Mouse (Mus musculus) frontal cortex, adult 2 months (tissue): ENCODE measurements around the gene Dpp6. TPM values are rescaled to one million over a fixed set of nuclear protein-coding genes. Genes with fewer than 3 reads are reported as not detected.

Source experiments
- DNase-seq, 2 experiments: peaks; one replicate each; pipeline ENCODE4 v3.0.0; 2022; ENCODE audit warnings: low spot score in 1 of 2; ENCODE audit errors: extremely low spot score in 1 of 2
- polyA plus RNA-seq: library from polyadenylated mRNA; depleted of rRNA; stranded (reverse); fragments of >200 nt; gene quantifications from 2 replicates; pipeline ENCODE4 v1.2.3, GENCODE M21; 2012

Gene Dpp6
- polyA plus RNA-seq, 1 experiment, result 133 TPM

DNA sequence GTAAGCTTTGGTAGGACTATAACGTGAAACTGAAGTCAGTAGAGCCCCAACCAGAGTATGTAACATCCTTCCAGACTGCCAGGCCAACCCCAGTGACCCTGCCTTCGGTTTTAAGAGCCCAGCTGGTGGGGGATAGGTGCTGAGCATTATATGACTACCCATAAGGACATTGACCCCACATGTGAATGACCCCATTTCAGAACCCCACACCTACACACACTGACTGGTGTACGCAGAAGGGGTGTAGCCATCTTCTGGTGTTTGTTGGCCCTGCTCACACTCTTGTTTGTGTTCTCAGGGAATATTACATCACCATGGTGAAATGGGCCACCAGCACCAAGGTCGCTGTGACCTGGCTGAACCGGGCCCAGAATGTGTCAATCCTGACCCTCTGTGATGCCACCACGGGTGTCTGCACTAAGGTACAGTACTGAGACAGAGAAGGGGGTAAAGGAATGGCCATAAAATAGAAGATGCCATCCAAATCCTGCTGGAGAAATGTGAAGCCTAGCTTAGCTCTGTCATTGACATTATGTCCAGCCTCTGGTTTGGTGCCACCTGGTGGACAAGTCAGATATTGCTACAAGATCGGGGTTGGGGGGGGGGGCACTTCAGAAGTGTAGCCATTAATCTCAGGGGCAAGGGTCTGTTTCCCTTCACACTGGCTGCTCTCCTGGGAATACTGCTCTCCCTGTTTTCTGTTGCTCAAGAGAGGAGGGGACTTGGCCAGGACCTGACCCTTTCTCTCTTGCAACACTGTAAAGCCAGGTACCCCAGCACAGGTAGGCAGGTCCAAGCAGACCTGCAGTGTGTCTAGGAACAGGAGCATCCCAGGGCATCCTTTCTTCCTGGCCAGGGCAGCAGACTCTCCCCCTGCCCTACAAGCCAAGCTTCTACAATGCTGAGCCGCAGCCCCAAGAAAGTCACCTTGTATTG lies 835.1 kb downstream of the Dpp6 start:
- peak in 1 of 2 experiments; percentile 64 for DNase-seq

DNA sequence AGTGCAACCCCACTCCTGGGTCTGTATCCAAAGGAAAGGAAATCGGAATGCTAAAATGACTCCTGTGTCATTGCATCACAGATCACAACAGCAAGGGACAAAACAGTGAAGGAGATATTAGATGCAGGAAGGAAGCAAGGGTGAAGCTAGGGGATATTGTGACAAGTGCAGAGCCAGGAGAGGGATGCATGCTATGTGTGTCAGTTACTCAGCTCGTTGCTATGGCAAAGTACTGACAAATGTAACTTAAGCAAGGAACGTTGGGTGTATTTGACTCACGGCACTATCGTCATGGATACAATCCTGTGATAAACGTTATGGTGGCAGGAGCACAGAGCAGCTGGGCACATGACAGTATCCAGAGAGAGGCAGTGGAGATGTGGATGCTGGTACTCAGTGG lies 839.1 kb downstream of the Dpp6 start:
- DNase-seq, result no peak

DNA sequence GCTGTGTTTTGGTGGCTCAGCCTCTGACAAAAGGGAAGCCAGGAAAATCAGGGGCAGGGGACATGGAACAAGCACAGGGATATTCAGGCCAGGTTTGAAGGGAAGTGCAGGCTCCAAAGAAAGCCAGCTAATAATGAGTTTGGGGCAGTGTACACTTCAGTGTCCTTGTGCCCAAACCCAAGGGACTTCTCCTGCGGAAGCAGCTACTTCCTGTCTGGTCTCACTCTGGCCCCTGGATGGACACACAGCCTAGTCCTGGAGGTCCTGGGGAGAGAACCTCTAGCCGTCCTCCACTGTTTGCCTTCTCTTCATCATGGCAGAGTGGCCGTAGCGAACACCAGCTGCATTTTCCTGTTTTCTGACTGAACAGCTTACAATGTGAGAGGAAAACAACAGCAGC lies 840.7 kb downstream of the Dpp6 start:
- DNase-seq, result no peak

DNA sequence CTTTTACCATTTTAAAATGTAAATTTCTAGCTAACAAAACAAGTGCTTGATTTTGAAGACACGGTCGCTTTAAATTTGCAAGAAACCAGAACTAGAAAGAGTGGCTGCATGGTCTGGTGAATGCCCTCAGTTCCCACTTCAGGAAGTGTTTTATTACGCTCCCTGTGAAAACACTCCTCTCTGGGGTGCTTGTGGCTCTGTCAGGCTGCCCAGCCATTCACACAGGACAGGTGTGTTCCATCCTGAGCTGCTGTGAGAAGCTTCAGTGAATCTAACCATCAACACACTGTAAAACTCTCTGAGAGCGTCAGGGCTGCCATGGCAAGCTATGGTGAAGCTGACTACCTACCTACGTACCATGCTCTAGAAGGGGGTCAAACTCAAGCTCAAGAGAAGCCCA lies 841.2 kb downstream of the Dpp6 start:
- no peak for DNase-seq

DNA sequence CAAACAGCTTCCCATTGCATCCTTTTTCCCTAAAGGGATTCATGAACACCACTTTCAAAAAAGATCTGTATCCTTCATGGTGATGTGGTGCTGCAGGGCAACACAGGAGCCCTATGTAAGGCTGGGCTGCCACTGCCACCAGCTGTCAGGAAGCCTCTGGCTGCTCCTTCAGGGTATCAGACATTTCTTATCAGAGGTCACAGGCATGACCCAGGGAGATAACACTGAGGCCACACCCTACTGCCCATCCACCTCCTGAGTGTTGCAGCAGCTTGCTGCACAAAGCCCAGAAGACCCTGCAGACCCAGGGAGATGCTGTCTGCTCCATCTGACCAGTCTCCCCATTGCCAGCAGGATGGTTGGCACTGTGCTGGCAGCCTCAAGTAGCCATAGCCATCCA lies 841.6 kb downstream of the Dpp6 start:
- no peak for DNase-seq

DNA sequence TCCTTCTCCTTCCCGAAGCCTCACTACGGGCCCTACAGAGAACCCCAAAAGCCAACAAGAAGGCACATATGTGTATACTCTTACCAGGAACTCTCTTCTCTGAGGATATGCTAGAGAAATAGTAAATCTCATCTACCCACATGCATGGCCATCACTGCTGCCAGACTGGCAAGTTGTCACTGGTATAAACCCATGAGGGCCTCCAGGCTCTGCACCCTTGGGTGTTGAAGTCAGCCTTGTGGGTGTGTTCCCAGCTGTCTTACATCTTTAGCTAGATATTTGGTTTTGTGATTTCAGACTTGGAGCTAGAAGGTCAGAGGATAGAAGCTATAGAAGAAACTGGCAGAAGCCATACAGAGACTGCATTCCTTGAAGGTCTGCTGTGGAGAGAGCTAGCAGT lies 842.0 kb downstream of the Dpp6 start:
- DNase-seq, result no peak

DNA sequence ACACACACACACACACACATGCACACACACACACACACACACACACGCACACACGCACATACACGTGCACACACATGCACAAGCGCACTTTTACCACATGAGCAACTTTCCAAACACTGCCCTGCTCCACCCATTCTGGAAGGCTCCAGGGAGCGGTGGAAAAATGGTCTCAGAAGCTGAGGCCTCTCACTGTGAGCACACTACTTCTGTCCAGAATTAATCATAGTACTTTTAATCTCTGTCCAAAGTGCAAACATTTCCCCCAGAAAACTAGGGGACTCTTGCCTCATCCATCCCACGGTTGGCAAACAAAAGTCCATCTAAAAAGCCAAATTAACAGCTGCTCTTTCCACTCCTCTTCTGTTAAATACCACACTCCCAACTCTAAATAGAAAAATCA lies 842.8 kb downstream of the Dpp6 start:
- DNase-seq, result no peak

DNA sequence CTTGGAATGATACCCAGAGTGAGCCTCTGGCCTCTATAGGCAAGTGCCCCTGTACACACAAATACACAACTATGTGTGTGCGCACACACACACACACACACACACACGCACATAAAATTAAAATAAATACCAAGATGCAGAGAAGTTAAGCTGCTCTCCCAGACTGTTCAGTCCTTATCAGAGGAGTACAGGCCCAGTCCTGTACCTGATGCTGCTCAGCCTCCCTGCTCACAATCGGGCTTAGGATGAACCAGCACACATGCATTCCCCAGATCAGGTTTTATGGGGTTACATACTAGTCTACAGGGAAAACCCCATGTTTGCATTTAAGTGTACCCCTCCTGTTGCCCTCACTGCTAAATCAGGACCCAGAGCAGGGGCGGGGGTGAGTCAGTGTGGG lies 847.1 kb downstream of the Dpp6 start:
- DNase-seq, result no peak

DNA sequence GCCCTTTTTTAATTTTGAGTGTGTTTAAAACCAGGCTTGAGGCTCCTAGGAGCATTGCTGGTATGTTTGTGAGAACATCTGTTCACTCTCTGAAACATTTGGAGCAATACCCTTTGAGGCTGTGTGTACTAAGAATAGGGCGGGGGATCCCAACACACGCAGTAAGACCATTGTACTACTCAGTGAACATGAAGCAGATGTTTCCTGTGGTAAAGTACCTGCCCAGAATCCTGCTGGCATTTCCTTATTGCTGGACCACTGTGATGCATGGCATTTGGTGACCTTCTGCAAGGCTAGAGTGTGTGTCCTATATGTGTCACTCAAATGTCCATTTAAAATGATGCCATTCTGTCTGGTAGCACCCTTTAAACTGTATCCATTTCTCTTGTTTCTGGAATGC lies 854.5 kb downstream of the Dpp6 start:
- DNase-seq, result no peak

DNA sequence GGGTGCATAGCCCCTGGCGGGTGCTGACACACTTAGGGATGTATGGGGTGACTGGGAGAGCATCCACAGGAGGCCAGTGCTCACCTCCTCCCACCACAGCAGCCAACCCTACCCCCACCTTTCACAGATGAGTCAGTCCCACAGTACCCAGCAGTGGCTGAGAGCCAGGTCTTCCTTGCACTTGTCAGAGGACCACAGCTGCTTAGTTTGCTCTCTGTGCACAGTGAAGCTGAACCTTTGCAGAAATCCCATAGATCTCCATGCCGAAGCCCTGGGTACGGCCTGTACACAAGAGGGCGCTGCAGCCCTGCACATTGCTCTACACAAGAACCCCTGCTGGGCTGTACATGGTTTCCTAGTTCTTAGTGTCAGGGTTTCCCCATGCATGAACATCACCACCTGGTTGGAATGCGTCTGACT lies 860.3 kb downstream of the Dpp6 start:
- peak; percentile 76 to 88 for DNase-seq

DNA sequence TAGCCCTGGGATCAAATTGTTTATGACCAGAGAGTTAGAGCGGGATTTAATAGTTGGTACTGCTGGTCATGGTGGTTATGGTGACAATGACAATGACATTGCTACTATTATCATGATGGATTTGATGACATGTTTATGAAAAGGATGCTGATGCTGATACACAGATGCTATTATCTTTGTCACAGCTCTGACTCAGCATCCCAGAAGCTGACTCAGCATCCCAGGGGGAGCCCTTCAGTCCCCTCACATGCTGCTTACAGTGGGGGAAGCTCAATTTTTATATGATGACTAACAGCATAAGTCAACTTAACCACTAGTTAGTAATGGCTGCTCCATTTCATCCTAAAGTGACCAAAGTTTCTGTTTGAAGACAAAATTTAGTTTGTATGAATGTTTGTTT lies 862.1 kb downstream of the Dpp6 start:
- DNase-seq, result no peak

DNA sequence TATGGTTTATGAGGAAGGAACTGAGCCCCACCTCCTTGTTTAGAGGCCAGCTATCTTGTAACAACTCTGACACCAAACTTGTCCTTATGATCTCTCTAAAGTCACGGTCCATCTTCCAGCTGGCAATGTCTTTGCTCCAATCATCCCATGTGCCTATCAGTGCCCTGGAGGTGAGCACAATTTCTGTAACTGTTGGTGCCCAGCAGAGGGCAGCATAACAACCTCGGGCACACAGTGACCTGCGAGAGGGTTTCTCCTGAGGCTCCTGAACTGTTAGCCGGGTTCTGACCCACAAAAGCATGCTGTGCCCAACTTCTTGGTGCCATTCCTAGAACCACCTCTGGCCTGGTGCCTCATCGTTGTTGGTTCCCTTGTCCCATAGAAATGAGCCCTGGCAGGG lies 863.5 kb downstream of the Dpp6 start:
- DNase-seq, result peak in 1 of 2 experiments; percentile 56

DNA sequence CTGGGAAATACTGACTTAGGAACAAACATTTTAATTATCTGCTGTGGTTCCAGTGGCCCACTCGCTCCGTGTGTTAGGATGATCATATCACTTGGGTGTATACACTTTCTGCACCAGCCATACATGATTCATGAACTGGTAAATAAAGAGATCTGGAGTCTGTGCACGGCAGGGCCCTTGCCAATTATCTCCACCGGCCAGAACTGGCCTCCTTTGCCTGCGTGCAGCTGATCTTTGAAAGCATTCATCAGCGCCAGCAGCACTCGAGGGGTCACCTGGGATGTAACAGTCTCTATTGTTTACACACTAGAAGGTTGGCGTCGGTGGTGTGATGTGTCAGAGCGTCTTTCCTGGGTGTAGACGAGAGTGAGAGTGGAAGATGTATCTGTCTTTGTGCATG lies 868.2 kb downstream of the Dpp6 start:
- no peak for DNase-seq

DNA sequence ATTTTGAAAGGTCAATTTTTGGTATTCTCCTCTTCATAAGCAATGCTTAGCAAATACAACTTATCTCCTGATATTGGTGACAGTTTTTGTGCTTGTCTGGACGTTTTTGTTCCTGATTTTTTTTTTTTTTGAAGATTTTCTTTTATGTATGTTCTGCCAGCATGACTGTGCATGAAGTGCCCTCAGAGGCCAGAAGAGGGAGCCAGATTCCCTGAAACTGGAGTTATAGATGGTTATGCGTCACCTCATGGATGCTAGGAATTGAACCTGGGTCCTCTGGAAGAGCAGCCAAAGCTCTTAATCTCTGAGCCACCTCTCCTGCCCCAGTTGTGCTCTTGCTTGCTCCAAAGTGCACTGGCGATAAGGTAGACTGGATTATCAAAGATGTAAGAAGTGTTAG lies 868.9 kb downstream of the Dpp6 start:
- DNase-seq, result no peak

DNA sequence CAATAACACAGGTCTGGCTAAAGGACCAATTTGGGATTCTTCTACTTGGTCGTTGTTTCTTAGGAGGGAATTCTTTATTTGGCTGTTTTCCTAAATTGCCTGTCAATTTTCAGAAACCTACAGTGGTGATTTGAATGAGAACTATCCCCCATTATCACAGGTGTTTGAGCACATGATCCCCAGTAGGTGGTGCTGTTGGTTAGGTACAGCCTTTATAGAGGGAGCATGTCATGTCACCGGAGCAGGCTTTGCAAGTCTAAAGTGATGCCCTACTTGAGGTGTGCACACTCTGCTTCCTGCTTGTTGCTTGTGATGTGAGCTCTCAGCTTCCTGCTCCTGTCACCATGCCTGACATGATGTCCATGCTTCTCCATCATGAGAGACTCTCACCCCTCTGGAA lies 870.3 kb downstream of the Dpp6 start:
- DNase-seq, result no peak

DNA sequence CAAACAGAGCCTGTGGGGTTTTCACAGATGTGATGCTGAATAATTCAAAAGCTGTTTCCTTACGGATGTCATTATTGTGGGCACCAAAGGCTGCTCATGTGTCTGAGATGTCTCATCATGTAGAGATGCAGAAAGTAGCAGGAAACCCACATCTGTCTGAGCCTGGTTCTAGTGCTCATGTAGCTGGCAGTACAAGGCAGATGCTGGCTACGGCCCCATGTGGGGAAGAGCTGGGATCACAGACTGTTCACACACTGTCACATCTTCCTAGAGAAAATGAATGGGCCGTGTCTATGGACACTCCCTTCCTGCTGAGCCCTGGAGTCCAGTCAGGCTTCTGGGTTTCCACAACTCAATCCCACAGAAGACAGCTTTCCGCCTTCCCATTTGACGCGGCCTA lies 885.5 kb downstream of the Dpp6 start:
- no peak for DNase-seq

DNA sequence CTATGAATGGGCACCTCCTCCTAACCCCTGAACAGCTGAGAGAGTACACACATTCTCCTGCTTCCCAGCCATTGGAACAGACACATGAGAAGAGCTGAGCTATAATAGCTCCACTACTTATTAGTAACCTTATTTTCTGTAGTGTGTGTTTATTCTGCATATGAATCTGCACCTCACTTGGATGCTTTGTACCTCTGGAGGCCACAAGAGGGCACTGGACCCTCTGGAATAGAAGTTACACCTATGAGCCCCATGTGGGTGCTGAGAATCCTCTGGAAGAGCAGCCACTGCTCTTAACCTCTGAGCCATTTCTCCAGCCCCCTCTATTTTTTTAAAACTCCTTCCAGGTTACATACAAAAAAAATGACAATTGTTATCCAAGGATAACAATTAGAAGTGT lies 888.0 kb downstream of the Dpp6 start:
- DNase-seq, result no peak

DNA sequence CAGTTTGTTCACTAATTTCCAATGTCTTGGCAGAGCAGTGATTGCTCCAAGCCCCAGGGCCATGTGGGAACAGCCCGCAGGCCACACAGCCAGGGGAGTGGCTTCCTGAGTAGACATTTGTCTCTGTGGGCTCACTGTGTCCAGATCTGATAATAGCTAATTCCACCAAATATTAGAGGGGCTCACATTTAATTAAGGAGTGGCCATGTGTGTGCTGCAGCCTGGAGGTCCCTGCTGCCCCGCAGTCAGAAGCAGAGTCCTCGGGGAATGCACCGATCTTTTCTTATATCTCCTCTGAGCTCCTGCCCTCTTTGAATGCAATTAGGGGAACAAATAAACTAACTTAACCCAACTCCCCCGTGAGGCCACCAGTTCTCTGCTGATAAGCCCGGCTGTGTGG lies 889.5 kb downstream of the Dpp6 start:
- no peak for DNase-seq

DNA sequence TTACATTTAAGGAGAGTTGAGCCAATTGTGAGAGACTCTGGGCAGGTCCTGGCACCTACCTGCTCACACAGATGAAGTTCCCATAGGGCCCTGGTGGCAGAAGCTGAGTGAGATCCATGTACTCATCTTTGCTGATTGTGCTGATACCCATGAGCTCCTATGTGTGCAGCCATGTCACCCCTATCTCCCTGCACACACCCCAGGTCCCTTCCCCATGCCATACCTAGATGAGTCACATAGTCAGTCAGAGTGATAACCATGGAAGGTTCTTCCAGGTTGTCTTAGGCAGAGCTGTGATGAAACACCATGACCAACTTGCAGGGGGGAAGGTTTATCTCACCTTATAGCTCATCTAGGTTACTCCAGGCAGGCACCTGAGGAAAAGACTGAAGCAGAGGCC lies 890.3 kb downstream of the Dpp6 start:
- DNase-seq, result no peak

DNA sequence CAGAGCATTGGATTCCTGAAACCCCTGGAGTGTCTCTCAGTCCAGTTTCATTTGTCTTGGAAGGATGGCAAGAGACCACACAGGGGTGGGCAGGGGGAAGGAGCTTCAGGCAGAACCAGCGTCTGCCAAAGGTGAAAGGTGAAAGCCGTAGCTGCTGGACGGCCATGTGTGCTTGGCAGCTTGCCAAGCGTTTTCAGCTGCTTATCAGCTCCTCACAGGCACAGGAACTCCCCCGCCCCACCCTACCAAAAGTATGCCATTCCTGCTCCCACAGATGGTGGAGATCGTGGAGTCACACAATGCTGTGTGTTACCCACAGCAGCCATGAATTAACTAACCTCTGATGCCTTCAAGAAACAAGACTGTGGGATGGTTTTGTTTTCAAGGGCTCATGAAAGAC lies 891.2 kb downstream of the Dpp6 start:
- no peak for DNase-seq

DNA sequence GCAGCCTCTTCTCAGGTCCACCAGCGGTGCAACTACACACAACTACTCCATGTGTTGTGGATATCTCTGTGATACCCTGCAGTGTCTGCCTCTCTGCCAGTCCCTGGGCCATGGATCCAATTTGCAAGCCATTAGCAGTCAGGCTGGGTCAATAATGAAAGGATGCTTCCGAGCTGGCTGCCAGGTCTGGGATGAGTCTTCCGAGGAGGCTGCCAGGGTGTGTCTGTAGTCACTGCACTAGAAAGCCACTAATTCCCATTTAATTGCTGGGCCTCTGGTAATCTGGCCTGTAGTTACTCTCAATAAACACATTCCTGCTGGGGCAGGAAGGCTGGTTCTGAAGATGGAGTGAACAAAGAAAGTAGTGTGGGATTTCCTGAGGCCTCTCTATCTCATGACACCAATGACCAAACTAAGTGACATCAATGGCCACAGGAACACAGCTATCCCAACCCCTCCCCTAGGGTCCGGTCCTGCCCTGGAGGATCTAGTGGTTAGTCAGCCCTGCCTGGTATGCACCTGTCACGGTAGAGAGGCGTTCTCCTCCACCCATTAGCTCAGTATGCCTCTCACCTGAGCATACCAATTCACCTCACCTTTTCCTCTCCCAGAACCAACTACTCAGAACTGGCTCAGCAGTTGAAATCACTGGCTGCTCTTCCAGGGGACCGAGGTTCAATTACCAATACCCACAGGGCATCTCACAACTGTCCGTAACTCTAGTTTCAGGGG lies 894.6 kb downstream of the Dpp6 start:
- no peak for DNase-seq

DNA sequence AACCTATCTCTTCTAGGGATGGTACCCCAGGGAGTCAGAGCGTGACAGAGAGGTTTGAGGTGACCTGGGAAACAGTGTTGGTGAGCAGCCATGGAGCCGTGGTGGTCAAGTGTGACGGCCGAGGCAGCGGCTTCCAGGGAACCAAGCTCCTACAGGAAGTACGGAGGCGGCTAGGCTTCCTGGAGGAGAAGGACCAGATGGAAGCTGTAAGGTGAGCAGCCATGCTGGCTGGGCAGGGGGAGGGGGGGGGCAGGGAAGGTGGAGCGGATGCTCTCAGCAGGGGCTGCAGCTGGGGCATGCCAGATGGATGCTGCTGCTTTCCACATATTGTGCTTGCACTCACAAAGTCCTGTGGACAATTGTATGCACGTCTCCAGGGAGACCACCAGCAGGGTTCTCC lies 897.4 kb downstream of the Dpp6 start:
- DNase-seq, result no peak
